Mouse (Mus musculus) erythroblast, adult 5-6 weeks (primary cell): ENCODE results near the gene Usp50. TPM values are rescaled to one million over a fixed set of nuclear protein-coding genes. Genes with fewer than 3 reads are reported as not detected.
A peak's percentile ranks its signal among the peaks of the same experiment; 100 is the strongest.

Source experiments
- ATAC-seq: replicated peaks from 2 replicates; pipeline ENCODE4 v1.8.0; 2016; ENCODE audit warnings: moderate number of reproducible peaks, mild to moderate bottlenecking, moderate TSS enrichment, inconsistent platforms; ENCODE audit not compliant: poor library complexity, low FRiP score, severe bottlenecking
- total RNA-seq, 2 experiments: library from RNA; stranded (forward) in 1 of 2; stranded (reverse) in 1 of 2; fragments of 150-400 nt in 1 of 2; fragments of 200-764, 138-1000 nt in 1 of 2; gene quantifications; 2 replicates each; pipeline versions ENCODE4 v1.2.3 to v1.2.4; 2015 to 2017; ENCODE audit warnings: low replicate concordance in 2 of 2

The Usp50 gene
- 0.77 TPM in 1 of 2 replicates, not detected in the other for total RNA-seq (2015; ENCODE audit: low replicate concordance)
- 0.42 TPM in 1 of 2 replicates, not detected in the other for total RNA-seq (2017; ENCODE audit: low replicate concordance)

GRCm38 (mm10) chr2:126783370-126783769 lies at the start of gene Usp50:
Gene Usp50 (minus strand): TSS chr2:126783470.
- ATAC-seq: no peak

GRCm38 (mm10) chr2:126817414-126817813 lies 34.1 kb upstream of the Usp50 start:
- peak; percentile 59; the same call in 1 of the 2 replicates for ATAC-seq

DNA sequence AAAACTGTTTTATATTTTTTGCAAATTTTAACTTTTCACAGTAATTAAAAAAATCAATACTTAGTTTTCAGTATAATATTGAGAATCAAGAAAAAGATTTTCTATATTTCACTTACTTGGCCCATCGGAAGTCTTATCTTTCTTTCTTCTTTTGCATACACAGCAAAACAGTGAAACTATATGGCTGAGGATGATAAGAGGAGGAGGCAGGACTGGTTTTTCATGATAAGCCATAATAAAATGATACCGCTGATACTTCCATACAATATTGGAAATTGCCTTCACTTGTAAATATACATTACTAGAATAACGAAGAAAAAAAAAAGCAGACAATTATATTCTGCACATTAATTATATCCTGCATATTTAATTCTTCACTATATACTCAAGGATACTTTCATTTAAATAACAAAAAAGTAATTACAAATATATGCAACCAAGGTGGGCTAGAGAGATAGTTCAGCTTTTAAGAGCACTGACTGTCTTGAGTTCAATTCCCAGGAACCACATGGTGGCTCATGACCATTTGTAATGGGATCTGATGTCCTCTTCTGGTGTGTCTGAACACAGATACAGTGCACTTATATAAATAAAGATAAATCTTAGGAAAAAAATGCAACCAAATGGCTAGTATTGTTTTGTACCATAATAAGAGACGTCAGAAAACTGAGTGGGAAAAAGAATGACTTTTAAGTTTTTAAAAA lies 33.5 kb upstream of the Usp50 start:
- ATAC-seq: peak; percentile 73

DNA sequence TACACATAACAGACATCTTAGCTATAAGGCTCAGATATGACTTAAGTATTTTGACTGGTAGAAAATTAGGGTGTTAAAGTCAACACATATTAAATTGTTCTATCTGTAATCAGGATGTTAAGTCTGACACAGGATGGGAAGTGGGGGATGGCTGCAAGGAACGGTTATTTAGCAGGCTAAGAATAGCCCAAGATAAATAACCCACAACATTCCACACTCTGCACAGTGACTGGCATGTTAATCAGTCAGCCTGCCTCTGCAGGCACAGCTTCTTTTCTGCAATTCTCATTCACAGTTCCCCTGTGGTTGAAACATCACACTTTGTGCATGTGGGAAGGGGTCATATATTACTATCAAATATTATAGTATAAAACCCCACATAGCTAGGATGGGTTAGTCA lies 32.6 kb upstream of the Usp50 start:
- ATAC-seq: no peak

DNA sequence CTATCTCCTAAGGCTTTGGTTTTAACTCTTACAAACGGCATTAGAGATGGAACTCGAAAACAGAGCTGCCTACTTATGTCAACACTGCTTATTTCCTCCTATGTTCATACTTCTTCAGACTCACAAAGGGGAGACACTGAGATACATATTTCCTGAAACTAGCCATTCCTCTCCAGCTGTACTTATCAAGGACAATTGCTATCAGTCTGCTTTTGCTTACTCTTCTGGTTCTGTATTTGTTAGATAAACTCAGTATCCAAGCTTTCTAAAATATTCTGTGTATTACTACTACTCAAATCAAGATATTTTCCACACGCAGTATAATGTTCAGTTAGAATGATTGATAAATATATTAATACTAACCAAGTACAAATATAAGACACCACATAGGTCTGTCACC lies 18.7 kb upstream of the Usp50 start:
- ATAC-seq: no peak

DNA sequence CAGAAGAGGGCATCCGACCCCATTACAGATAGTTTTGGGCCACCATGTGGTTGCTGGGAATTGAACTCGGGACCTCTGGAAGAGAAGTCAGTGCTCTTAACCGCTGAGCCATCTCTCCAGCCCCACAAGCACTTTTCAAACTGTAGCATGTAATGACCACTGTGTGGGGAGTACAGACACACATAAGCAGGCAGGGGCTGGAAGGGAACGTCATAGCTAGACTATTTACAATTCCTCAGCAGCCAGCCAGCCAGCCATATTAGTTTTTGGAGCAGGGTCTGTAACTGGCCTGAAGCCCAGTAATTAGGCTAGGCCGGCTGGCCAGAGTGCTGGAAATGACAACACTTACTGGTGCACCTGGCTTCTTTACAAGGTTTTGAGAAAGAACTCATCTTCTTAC lies 15.2 kb upstream of the Usp50 start:
- ATAC-seq: no peak

GRCm38 (mm10) chr2:126795708-126796107 lies 12.4 kb upstream of the Usp50 start:
- peak; percentile 43; the same call in 1 of the 2 replicates for ATAC-seq

DNA sequence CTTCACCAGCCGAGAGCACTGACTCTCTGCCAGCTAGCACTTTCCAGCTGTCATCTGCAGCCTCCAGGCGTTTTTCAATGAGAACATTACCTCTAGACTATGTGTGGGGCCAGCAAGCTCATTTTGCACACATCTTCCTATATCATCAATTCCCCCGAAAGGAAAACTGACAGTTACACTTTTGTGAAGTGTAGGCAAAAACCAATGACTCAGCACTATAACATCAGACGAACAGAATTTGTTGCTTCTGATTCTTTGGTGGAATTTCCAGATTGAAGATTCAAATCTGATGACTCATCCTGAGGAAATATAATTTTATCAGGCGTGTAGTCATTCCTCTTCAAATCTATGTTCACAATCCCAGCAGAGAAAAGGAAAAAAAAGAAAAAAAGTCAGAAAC lies 9.3 kb upstream of the Usp50 start:
- ATAC-seq: no peak

- ATAC-seq: no peak
These were observed 4.6 kb upstream of the Usp50 start for GRCm38 (mm10) chr2:126787721-126788342.

- ATAC-seq: no peak
These were observed 837 bp downstream of the Usp50 start for GRCm38 (mm10) chr2:126782433-126782832.

GRCm38 (mm10) chr2:126781478-126781877 lies 1.8 kb downstream of the Usp50 start:
- ATAC-seq: no peak

- ATAC-seq: no peak
These were observed 3.0 kb downstream of the Usp50 start for GRCm38 (mm10) chr2:126780286-126780685.

DNA sequence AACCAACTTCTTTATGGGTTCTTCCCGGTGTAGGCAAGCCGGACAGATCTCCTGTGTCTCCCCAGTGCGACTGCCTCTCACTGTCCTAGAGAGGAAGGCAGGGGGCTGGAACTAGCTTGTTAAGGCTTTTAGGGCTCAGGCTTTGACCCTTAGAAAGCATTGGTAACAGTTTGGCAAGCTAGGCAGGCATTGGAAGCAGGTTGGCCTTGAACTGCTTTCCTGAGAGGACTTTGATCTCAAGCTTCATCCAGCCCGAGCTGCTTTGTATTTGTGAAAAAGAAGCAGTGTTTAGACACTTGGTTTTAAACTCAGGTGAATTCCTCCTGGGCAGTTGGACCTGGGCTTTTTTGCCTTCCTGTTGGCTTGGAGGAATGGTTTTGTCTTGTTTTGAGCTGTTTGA lies 4.5 kb downstream of the Usp50 start:
- no peak for ATAC-seq

DNA sequence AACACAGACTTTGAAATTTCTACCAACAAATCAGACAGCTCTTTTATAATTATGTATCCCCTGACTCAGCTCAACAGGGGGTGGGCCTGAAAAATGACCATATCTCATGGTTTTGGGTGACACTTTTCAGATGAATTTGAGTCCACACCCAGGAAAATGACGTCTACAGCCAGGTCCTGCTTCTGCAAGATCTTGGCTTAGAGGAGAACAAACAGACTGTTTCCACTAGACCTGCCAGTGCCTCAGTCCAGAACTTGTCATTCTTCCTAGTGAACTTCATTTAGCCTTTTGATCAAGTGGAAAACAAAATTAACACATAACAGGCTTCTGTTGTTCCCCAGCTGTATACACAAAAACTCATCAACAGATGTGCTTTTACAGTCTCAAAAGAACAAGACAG lies 6.9 kb downstream of the Usp50 start:
- ATAC-seq: no peak

DNA sequence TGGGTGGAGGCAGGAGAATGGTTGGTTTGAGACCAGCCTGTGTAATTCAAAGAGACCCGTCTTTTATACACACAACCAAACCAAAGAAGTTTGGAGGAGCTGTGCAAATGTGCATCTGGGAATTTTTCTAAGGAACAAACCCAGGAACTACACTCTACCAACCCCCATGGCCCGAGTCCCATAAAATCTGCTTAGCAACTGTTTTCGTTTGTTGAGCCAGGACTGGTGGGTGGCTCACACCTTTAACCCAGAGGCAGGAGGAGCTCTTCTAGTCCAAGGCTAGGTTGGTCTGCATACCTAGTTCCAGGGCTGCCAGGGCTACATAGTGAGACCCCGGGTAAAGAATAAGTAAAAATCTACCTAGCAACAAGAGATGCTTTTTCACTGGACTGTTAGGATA lies 7.3 kb downstream of the Usp50 start:
- ATAC-seq: no peak

DNA sequence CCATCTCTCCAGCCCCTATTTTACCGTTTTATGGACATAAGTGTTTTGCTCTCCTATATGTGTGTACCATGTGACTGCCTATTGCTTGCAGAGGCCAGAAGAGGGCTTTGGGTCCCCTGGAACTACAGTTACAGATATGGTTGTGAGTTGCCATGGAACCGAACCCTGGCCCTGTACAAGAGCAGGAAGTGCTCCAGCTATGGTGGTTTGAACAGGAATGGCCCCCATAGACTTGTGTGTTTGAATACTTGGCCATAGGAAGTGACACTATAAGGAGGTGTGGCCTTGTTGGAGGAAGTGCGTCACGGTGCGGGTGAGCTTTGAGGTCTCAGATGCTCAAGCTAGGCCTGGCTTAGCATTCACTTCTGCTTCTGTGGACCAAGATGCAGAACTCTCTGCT lies 11.1 kb downstream of the Usp50 start:
- no peak for ATAC-seq

DNA sequence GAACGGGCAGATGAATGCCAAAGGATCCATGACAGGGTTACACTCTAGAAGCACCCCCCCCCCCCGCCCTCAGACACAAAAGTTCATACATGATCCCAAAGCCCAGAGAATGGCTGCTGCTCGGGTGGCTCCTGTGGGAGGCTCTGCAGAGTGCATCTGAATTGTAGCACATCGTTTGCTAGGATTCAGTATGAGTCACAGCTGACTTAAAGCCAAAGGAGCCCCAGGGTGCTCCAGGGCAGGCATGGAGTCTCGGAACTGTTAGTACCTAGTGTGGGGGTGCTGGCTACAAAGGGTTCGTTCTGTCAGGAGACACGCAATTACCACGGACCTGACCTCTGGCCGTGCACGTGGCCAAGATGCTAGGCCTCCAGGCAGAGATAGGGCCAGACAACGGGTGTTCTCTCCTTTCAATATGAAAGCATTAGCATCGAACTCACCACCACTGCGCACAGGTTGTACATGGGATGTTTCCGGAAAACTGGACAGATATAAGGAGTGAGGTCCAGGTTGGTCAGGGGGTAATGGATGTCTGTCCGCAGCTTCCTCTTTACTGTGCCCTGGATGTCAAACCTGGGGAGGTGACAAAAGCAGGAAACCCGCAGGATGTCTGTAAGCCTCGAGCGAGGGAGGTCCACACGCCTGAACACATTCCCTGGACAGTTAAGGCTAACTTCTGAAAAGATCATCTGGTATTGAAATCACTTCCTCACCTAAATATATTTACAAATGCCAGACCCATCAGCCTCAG lies 13.7 kb downstream of the Usp50 start:
- no peak for ATAC-seq

- ATAC-seq: no peak
These were observed 15.1 kb downstream of the Usp50 start for GRCm38 (mm10) chr2:126768194-126768593.

DNA sequence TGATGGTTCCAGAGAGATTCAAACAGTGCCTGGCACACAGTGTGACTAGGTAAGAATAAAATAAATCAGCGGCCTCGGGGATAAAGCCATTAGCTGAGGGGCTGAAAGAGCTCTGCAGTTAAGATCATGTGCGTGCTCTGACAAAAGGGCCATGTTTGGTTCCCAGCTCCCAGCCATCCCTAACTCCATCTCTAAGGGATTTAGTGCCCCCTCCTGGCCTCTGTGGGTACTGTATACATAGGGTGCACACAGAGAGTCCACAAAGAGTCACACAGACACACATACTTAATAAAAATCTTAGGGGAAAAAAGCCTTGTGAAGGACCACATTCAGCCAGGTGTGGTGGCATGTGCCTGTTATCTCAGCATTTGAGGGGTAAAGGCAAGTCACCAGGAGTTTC lies 15.7 kb downstream of the Usp50 start:
- no peak for ATAC-seq

GRCm38 (mm10) chr2:126765867-126766582 lies 17.2 kb downstream of the Usp50 start:
- no peak for ATAC-seq
